Mouse (Mus musculus): ENCODE data around the gene Pde10a. TPM values are rescaled to one million over a fixed set of nuclear protein-coding genes. Genes with fewer than 3 reads are reported as not detected.

Pde10a gene
- polyA plus RNA-seq, 1 experiment from 2014 or later, result 1.4 TPM

DNA sequence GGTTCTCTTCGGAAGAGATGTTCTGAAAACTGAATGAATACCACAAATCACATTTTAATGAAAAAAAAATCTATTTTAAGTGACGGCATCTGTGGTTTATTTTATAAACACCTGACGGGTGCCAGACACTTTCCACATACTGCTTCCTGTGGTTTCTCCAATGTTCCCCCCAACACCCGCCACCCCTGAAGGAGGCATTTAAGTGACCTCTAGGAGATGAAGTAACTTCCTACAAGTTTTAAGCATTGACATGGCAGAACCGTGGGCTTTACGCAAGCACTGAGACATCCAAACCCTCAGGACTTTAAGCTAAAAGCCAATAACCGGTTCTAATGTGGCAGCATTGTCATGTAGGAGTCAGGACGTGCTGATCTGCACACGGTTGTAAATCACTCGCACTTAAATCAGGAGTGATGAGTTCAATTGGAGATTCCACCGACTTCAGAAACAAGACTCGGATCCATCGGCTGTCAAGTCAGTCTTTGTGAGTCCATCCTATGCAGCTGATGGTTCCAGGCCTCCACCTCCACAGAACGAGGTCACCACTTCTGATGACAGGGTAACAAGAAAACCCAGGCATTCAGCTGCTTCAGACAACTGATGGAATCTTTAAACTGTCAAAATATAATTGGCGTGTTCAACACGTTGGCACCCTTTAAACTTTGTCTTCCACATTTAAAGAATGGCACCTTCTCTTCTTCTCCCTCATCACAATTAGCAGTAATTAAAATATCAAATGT is 115.7 kb downstream of the Pde10a start:
- 75% methylated on average over 16 of the region's 16 CpGs for WGBS

GRCm38 (mm10) chr17:8641491-8641890 is 116.3 kb downstream of the Pde10a start:
- Histone ChIP-seq H3K4me2 (replicated peaks) (no peak overlapping the region), H3K4me1 (replicated peaks) (no peaks in the 10 kb centered on the region), H3K9ac (no peak overlapping the region), H3K36me3 (no peaks in the 10 kb centered on the region), H3K9me3 (no peaks in the 10 kb centered on the region), H3K27ac (no peak overlapping the region), H3K27me3 (replicated peaks) (no peaks in the 10 kb centered on the region), H3K4me3 (replicated peaks) (no peak overlapping the region)
- WGBS, result 73% methylated on average over 3 of the region's 3 CpGs
- ATAC-seq, result no peak

More for the DNA sequence above, 115.7 kb downstream of the Pde10a start:
- no peak overlapping the region for H3K9ac ChIP-seq
- no peaks in the 10 kb centered on the region for H3K4me1 ChIP-seq (replicated peaks)
- H3K27ac ChIP-seq, result no peak overlapping the region
- no peak overlapping the region for H3K4me3 ChIP-seq (replicated peaks)
- ATAC-seq, result no peak
- H3K9me3 ChIP-seq, result no peaks in the 10 kb centered on the region
- no peaks in the 10 kb centered on the region for H3K27me3 ChIP-seq (replicated peaks)
- no peaks in the 10 kb centered on the region for H3K36me3 ChIP-seq
- no peak overlapping the region for H3K4me2 ChIP-seq (replicated peaks)

DNA sequence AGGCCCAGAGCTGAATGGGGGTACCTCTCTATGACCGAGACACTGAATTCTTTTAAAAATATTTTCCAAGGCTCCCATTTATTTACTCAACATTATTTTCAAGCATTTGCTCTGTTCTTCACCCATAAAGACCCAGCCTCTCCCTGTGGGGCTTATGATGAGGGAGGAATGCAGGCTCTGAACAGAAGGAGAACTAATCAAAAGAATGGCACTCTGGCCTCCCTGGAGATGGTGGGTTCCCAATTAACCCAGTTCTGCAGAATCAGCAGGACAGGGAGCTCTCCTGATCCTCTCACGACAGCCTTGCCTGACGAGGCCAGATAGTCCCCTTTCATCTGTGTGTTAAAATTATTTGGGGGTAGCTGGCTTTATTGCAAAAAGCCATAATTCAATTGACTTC is 117.2 kb downstream of the Pde10a start:
- Histone ChIP-seq H3K9ac (no peak overlapping the region), H3K9me3 (no peaks in the 10 kb centered on the region), H3K36me3 (no peaks in the 10 kb centered on the region), H3K4me1 (replicated peaks) (no peaks in the 10 kb centered on the region), H3K4me2 (replicated peaks) (no peak overlapping the region), H3K27ac (no peak overlapping the region), H3K27me3 (replicated peaks) (no peaks in the 10 kb centered on the region), H3K4me3 (replicated peaks) (no peak overlapping the region)
- no peak for ATAC-seq
- WGBS, result 72% methylated on average over 3 of the region's 3 CpGs

- H3K27ac ChIP-seq, result no peak overlapping the region
- ATAC-seq, result no peak
- 51% methylated on average over 8 of the region's 8 CpGs for WGBS
Measured at GRCm38 (mm10) chr17:8647372-8647871, 122.2 kb downstream of the Pde10a start.

GRCm38 (mm10) chr17:8648310-8648709 is 123.1 kb downstream of the Pde10a start:
- Histone ChIP-seq H3K4me1 (replicated peaks) (0 out of 2 replicates have a peak, but pooled peaks cover 3% of the 10 kb centered on the region), H3K9ac (no peak overlapping the region), H3K27ac (no peak overlapping the region), H3K4me3 (replicated peaks) (no peak overlapping the region), H3K36me3 (no peaks in the 10 kb centered on the region), H3K27me3 (replicated peaks) (no peaks in the 10 kb centered on the region), H3K9me3 (no peaks in the 10 kb centered on the region), H3K4me2 (replicated peaks) (no peak overlapping the region)
- ATAC-seq, result no peak
- 56% methylated on average over 3 of the region's 3 CpGs for WGBS

More at GRCm38 (mm10) chr17:8647372-8647871, 122.2 kb downstream of the Pde10a start:
- Histone ChIP-seq H3K4me2 (replicated peaks) (no peak overlapping the region), H3K4me3 (replicated peaks) (no peak overlapping the region), H3K27me3 (replicated peaks) (no peaks in the 10 kb centered on the region), H3K36me3 (no peaks in the 10 kb centered on the region), H3K9me3 (no peaks in the 10 kb centered on the region), H3K4me1 (replicated peaks) (0 out of 2 replicates have a peak, but pooled peaks cover 3% of the 10 kb centered on the region), H3K9ac (no peak overlapping the region)

GRCm38 (mm10) chr17:8652681-8653262 is 127.6 kb downstream of the Pde10a start:
- H3K27me3 ChIP-seq (replicated peaks), result no peaks in the 10 kb centered on the region
- 71% methylated on average over 3 of the region's 3 CpGs for WGBS
- H3K9ac ChIP-seq, result no peak overlapping the region
- H3K4me3 ChIP-seq (replicated peaks), result no peak overlapping the region
- H3K4me1 ChIP-seq (replicated peaks), result 0 out of 2 replicates have a peak, but pooled peaks cover 3% of the 10 kb centered on the region
- H3K36me3 ChIP-seq, result no peaks in the 10 kb centered on the region
- H3K4me2 ChIP-seq (replicated peaks), result no peak overlapping the region
- ATAC-seq, result peak; percentile 62
- no peaks in the 10 kb centered on the region for H3K9me3 ChIP-seq
- no peak overlapping the region for H3K27ac ChIP-seq

- Histone ChIP-seq H3K4me3 (replicated peaks) (no peak overlapping the region), H3K27ac (no peak overlapping the region), H3K9ac (no peak overlapping the region), H3K27me3 (replicated peaks) (0 out of 2 replicates have a peak, but pooled peaks cover 2% of the 10 kb centered on the region), H3K4me1 (replicated peaks) (no peaks in the 10 kb centered on the region), H3K36me3 (no peaks in the 10 kb centered on the region), H3K4me2 (replicated peaks) (no peak overlapping the region), H3K9me3 (no peaks in the 10 kb centered on the region)
- WGBS, result 66% methylated on average over 9 of the region's 9 CpGs
- no peak for ATAC-seq
Measured at GRCm38 (mm10) chr17:8657661-8658060, 132.5 kb downstream of the Pde10a start.

- Histone ChIP-seq H3K9ac (no peak overlapping the region), H3K4me1 (replicated peaks) (no peaks in the 10 kb centered on the region), H3K9me3 (no peaks in the 10 kb centered on the region), H3K27me3 (replicated peaks) (0 out of 2 replicates have a peak, but pooled peaks cover 2% of the 10 kb centered on the region), H3K36me3 (no peaks in the 10 kb centered on the region), H3K4me2 (replicated peaks) (no peak overlapping the region), H3K4me3 (replicated peaks) (no peak overlapping the region), H3K27ac (no peak overlapping the region)
- WGBS, result 58% methylated on average over 16 of the region's 16 CpGs
- no peak for ATAC-seq
Measured at GRCm38 (mm10) chr17:8658751-8659454, 133.7 kb downstream of the Pde10a start.

DNA sequence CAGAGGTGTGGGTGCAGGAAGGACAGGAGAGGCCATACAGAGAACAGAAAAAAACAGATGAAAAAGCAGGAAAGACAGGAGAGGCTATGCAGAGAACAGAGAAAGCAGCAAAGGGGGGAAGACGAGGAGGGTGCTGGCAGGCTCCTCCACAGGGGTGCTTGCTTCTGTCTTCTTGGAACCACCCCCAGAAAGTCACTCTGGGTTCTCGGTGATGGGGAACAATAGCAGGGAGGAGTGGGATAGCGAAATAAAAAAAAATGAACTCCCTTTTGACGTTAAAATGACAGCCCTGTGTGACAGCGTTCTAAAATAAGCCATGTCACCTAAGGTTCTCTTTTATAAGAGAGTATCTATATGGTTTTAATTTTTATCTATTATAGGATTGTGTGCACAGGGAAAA is 141.7 kb downstream of the Pde10a start:
- Histone ChIP-seq H3K9ac (no peak overlapping the region), H3K36me3 (no peaks in the 10 kb centered on the region), H3K27me3 (replicated peaks) (no peaks in the 10 kb centered on the region), H3K27ac (no peak overlapping the region), H3K4me3 (replicated peaks) (no peak overlapping the region), H3K4me1 (replicated peaks) (no peaks in the 10 kb centered on the region), H3K9me3 (no peaks in the 10 kb centered on the region), H3K4me2 (replicated peaks) (no peak overlapping the region)
- no peak for ATAC-seq
- 69% methylated on average over 5 of the region's 5 CpGs for WGBS

DNA sequence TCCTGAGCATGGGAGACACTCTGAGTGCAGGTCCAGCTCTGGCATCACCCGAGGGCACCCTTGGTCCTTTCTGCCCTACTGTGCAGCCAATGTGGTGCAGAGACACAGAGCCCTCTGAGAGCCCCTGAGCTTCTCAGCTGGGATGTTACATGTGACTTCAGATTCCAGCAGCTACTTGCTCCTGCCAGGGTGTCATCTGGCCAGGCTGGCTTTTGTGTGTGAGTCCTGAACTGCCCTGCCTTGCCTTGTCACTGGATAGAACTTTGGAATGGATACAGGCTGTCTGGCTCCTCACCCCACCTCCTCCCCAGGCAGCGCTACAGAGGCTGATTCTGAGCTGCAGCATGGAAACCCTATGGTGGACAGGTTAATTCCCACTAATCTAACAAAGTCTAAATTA is 149.5 kb downstream of the Pde10a start:
- Histone ChIP-seq H3K9me3 (no peaks in the 10 kb centered on the region), H3K4me1 (replicated peaks) (no peaks in the 10 kb centered on the region), H3K4me2 (replicated peaks) (no peak overlapping the region), H3K27ac (no peak overlapping the region), H3K27me3 (replicated peaks) (no peaks in the 10 kb centered on the region), H3K9ac (no peak overlapping the region), H3K36me3 (no peaks in the 10 kb centered on the region), H3K4me3 (replicated peaks) (no peak overlapping the region)
- WGBS, result 79% methylated on average over 2 of the region's 2 CpGs
- no peak for ATAC-seq

DNA sequence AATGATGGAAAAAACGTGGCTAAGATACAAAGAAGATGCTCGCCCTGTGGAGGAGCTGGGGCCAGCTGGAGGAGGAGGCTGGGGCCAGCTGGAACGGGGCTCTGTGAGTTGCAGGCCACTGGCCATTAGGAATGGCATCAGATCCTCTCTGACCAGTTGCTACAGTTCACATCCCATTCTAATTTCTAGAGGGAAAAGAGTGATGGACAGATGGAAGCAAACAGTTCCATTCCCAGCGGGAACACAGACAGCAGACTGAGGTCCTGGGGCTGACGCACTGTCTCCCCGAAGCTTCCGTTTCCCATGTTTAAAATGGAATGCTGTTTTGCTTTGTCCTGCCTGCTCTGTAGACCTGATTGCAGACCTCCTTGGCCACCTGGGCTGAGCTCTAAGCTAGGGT is 161.2 kb downstream of the Pde10a start:
- Histone ChIP-seq H3K9ac (no peak overlapping the region), H3K27me3 (replicated peaks) (no peaks in the 10 kb centered on the region), H3K4me1 (replicated peaks) (no peaks in the 10 kb centered on the region), H3K4me3 (replicated peaks) (no peak overlapping the region), H3K4me2 (replicated peaks) (no peak overlapping the region), H3K36me3 (no peaks in the 10 kb centered on the region), H3K27ac (no peak overlapping the region), H3K9me3 (no peaks in the 10 kb centered on the region)
- ATAC-seq, result no peak
- 65% methylated on average over 7 of the region's 7 CpGs for WGBS

DNA sequence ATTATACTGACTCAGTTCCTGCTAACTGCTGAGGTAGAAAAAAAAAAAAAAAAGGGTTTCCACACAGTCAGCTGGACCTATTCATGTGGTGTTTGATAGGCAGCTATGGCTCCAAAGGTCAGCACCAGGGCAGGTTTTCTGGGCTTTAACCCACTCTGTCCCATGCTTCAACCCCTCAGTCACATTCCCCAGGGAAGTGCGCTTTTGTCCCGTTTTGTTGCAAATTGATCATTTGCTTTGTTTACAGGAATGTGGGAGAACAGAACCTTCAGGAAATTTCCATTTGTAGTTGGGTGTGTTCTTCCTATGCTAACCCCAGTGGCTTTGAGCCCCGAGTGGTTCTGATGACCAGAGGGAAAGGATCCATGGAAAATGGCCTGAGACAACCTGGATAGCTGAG is 162.9 kb downstream of the Pde10a start:
- WGBS, result 51% methylated on average over 3 of the region's 3 CpGs
- ATAC-seq, result no peak
- H3K27ac ChIP-seq, result no peak overlapping the region

More for the DNA sequence above, 162.9 kb downstream of the Pde10a start:
- H3K4me1 ChIP-seq (replicated peaks), result no peaks in the 10 kb centered on the region
- H3K36me3 ChIP-seq, result no peaks in the 10 kb centered on the region
- H3K4me3 ChIP-seq (replicated peaks), result no peak overlapping the region
- no peak overlapping the region for H3K4me2 ChIP-seq (replicated peaks)
- no peaks in the 10 kb centered on the region for H3K9me3 ChIP-seq
- no peak overlapping the region for H3K9ac ChIP-seq
- no peaks in the 10 kb centered on the region for H3K27me3 ChIP-seq (replicated peaks)
